Mouse (Mus musculus): ENCODE measurements around the gene Gm42417.

Gm42417 gene

GRCm38 (mm10) chr1:36539186-36539585, at the start of gene Gm42417:
Gm42417 (minus strand) TSS chr1:36539429.
- in situ Hi-C loops (cut with MboI; ENCODE audit: low sequenced_read_pairs) = no loop called here

- in situ Hi-C loops (cut with MboI; ENCODE audit: low sequenced_read_pairs) = no loop called here
Observed at GRCm38 (mm10) chr1:36587860-36588259, 48.6 kb upstream of the Gm42417 start.

GRCm38 (mm10) chr1:36586288-36586687, 47.1 kb upstream of the Gm42417 start:
- in situ Hi-C loops (cut with MboI; ENCODE audit: low sequenced_read_pairs) = no loop called here

GRCm38 (mm10) chr1:36583408-36584116, 44.3 kb upstream of the Gm42417 start:
- in situ Hi-C loops (cut with MboI; ENCODE audit: low sequenced_read_pairs) = no loop called here

- in situ Hi-C loops (cut with MboI; ENCODE audit: low sequenced_read_pairs) = no loop called here
Observed at GRCm38 (mm10) chr1:36582211-36582610, 43.0 kb upstream of the Gm42417 start.

- in situ Hi-C loops (cut with MboI; ENCODE audit: low sequenced_read_pairs) = no loop called here
Observed at GRCm38 (mm10) chr1:36581260-36581659, 42.0 kb upstream of the Gm42417 start.

- in situ Hi-C loops (cut with MboI; ENCODE audit: low sequenced_read_pairs) = no loop called here
Observed at GRCm38 (mm10) chr1:36580384-36581207, 41.4 kb upstream of the Gm42417 start.

GRCm38 (mm10) chr1:36579974-36580383, 40.8 kb upstream of the Gm42417 start:
- in situ Hi-C loops (cut with MboI; ENCODE audit: low sequenced_read_pairs) = no loop called here

- in situ Hi-C loops (cut with MboI; ENCODE audit: low sequenced_read_pairs) = no loop called here
Observed at GRCm38 (mm10) chr1:36576991-36577675, 37.9 kb upstream of the Gm42417 start.

- in situ Hi-C loops (cut with MboI; ENCODE audit: low sequenced_read_pairs) = no loop called here
Observed at GRCm38 (mm10) chr1:36575347-36575746, 36.1 kb upstream of the Gm42417 start.

- in situ Hi-C loops (cut with MboI; ENCODE audit: low sequenced_read_pairs) = no loop called here
Observed at GRCm38 (mm10) chr1:36574196-36574955, 35.1 kb upstream of the Gm42417 start.

- in situ Hi-C loops (cut with MboI; ENCODE audit: low sequenced_read_pairs) = no loop called here
Observed at GRCm38 (mm10) chr1:36573524-36573923, 34.3 kb upstream of the Gm42417 start.

- in situ Hi-C loops (cut with MboI; ENCODE audit: low sequenced_read_pairs) = no loop called here
Observed at GRCm38 (mm10) chr1:36572709-36573108, 33.5 kb upstream of the Gm42417 start.

- in situ Hi-C loops (cut with MboI; ENCODE audit: low sequenced_read_pairs) = no loop called here
Observed at GRCm38 (mm10) chr1:36572140-36572700, 33.0 kb upstream of the Gm42417 start.

- in situ Hi-C loops (cut with MboI; ENCODE audit: low sequenced_read_pairs) = no loop called here
Observed at GRCm38 (mm10) chr1:36571627-36572026, 32.4 kb upstream of the Gm42417 start.

- in situ Hi-C loops (cut with MboI; ENCODE audit: low sequenced_read_pairs) = no loop called here
Observed at GRCm38 (mm10) chr1:36570320-36570719, 31.1 kb upstream of the Gm42417 start.

- in situ Hi-C loops (cut with MboI; ENCODE audit: low sequenced_read_pairs) = no loop called here
Observed at GRCm38 (mm10) chr1:36569694-36570276, 30.6 kb upstream of the Gm42417 start.

- in situ Hi-C loops (cut with MboI; ENCODE audit: low sequenced_read_pairs) = no loop called here
Observed at GRCm38 (mm10) chr1:36568776-36569175, 29.5 kb upstream of the Gm42417 start.

GRCm38 (mm10) chr1:36567818-36568603, 28.8 kb upstream of the Gm42417 start:
- in situ Hi-C loops (cut with MboI; ENCODE audit: low sequenced_read_pairs) = no loop called here

Data from CH12F3 (cell line).